Mouse (Mus musculus): ENCODE measurements around the gene Suv39h1. TPM values are rescaled to one million over a fixed set of nuclear protein-coding genes. Genes with fewer than 3 reads are reported as not detected.
"Not testable (repeated sequence)": the region's sequence is repeated elsewhere in the genome, so short reads cannot be mapped to it uniquely, and the experiment has no call there.

Suv39h1 gene
- total and polyA plus RNA-seq, 2 experiments: 3.5 to 4.3 TPM

- TF ChIP-seq POLR2A (IDR thresholded peaks at IDR 0.05; ENCODE audit: extremely low read depth, insufficient read depth, low read length) (no peak), CTCF (IDR thresholded peaks at IDR 0.05; ENCODE audit: low read depth, low read length) (no peak)
- DNase-seq (ENCODE audit: extremely low read depth, low read depth, low spot score): no peak
- Histone ChIP-seq H3K9ac (ENCODE audit: low read depth, low read length) (no peak overlapping the region), H3K4me3 (ENCODE audit: insufficient read depth, low read depth, low read length) (no peak overlapping the region), H3K79me2 (ENCODE audit: control insufficient read depth, insufficient read depth, low read length) (no peaks in the 10 kb centered on the region), H3K36me3 (ENCODE audit: control insufficient read depth, insufficient read depth, low read length) (no peaks in the 10 kb centered on the region), H3K27ac (replicated peaks; ENCODE audit: insufficient read depth, low read depth, low read length) (no peak overlapping the region), H3K27me3 (ENCODE audit: control insufficient read depth, insufficient read depth, low read length) (no peaks in the 10 kb centered on the region), H3K4me1 (ENCODE audit: control insufficient read depth, insufficient read depth, low read length) (peaks cover 1% of the 10 kb centered on the region; the same call in 1 of the 2 replicates)
- WGBS: 60% methylated on average over 3 of the region's 3 CpGs
Measured at GRCm38 (mm10) chrX:8101017-8101416, 26.5 kb upstream of the Suv39h1 start.

GRCm38 (mm10) chrX:8099435-8099834, 24.9 kb upstream of the Suv39h1 start:
- no peaks in the 10 kb centered on the region for H3K79me2 ChIP-seq (ENCODE audit: control insufficient read depth, insufficient read depth, low read length)
- no peak for DNase-seq (ENCODE audit: extremely low read depth, low read depth, low spot score)
- no peak overlapping the region for H3K9ac ChIP-seq (ENCODE audit: low read depth, low read length)
- H3K36me3 ChIP-seq (ENCODE audit: control insufficient read depth, insufficient read depth, low read length): no peaks in the 10 kb centered on the region
- no peak overlapping the region for H3K4me3 ChIP-seq (ENCODE audit: insufficient read depth, low read depth, low read length)
- 36% methylated on average over 4 of the region's 4 CpGs for WGBS
- H3K27me3 ChIP-seq (ENCODE audit: control insufficient read depth, insufficient read depth, low read length): no peaks in the 10 kb centered on the region
- peaks cover 4% of the 10 kb centered on the region; the same call in 1 of the 2 replicates for H3K4me1 ChIP-seq (ENCODE audit: control insufficient read depth, insufficient read depth, low read length)
- H3K27ac ChIP-seq (replicated peaks; ENCODE audit: insufficient read depth, low read depth, low read length): no peak overlapping the region
- TF ChIP-seq CTCF (IDR thresholded peaks at IDR 0.05; ENCODE audit: low read depth, low read length): no peak
- no peak for TF ChIP-seq POLR2A (IDR thresholded peaks at IDR 0.05; ENCODE audit: extremely low read depth, insufficient read depth, low read length)

- Histone ChIP-seq H3K4me1 (ENCODE audit: control insufficient read depth, insufficient read depth, low read length) (peaks cover 4% of the 10 kb centered on the region; the same call in 1 of the 2 replicates), H3K79me2 (ENCODE audit: control insufficient read depth, insufficient read depth, low read length) (no peaks in the 10 kb centered on the region), H3K27me3 (ENCODE audit: control insufficient read depth, insufficient read depth, low read length) (no peaks in the 10 kb centered on the region), H3K27ac (replicated peaks; ENCODE audit: insufficient read depth, low read depth, low read length) (peak overlapping the region; percentile 64), H3K9ac (ENCODE audit: low read depth, low read length) (peak overlapping the region; percentile 62; the same call in 1 of the 2 replicates), H3K4me3 (ENCODE audit: insufficient read depth, low read depth, low read length) (peak overlapping the region; percentile 29; the same call in 1 of the 2 replicates), H3K36me3 (ENCODE audit: control insufficient read depth, insufficient read depth, low read length) (no peaks in the 10 kb centered on the region)
- DNase-seq (ENCODE audit: extremely low read depth, low read depth, low spot score): peak; percentile 90
- WGBS: under 1% methylated on average over 19 of the region's 19 CpGs
- TF ChIP-seq POLR2A (IDR thresholded peaks at IDR 0.05; ENCODE audit: extremely low read depth, insufficient read depth, low read length) (no peak), CTCF (IDR thresholded peaks at IDR 0.05; ENCODE audit: low read depth, low read length) (no peak)
Measured at GRCm38 (mm10) chrX:8096787-8097242, 22.3 kb upstream of the Suv39h1 start.

- Histone ChIP-seq H3K4me3 (ENCODE audit: insufficient read depth, low read depth, low read length) (peak overlapping the region; percentile 51; the same call in 1 of the 2 replicates), H3K27ac (replicated peaks; ENCODE audit: insufficient read depth, low read depth, low read length) (peak overlapping the region; percentile 64), H3K9ac (ENCODE audit: low read depth, low read length) (peak overlapping the region; percentile 62; the same call in 1 of the 2 replicates)
- not testable (repeated sequence) for DNase-seq (ENCODE audit: extremely low read depth, low read depth, low spot score); H3K4me1 ChIP-seq (ENCODE audit: control insufficient read depth, insufficient read depth, low read length); H3K36me3 ChIP-seq (ENCODE audit: control insufficient read depth, insufficient read depth, low read length); H3K27me3 ChIP-seq (ENCODE audit: control insufficient read depth, insufficient read depth, low read length); H3K79me2 ChIP-seq (ENCODE audit: control insufficient read depth, insufficient read depth, low read length)
- WGBS: 2% methylated on average over 20 of the region's 48 CpGs
Measured at GRCm38 (mm10) chrX:8096068-8096786, 21.7 kb upstream of the Suv39h1 start.

- no peaks in the 10 kb centered on the region for H3K36me3 ChIP-seq (ENCODE audit: control insufficient read depth, insufficient read depth, low read length)
- H3K79me2 ChIP-seq (ENCODE audit: control insufficient read depth, insufficient read depth, low read length): no peaks in the 10 kb centered on the region
- peaks cover 4% of the 10 kb centered on the region; the same call in 1 of the 2 replicates for H3K4me1 ChIP-seq (ENCODE audit: control insufficient read depth, insufficient read depth, low read length)
- no peak overlapping the region for H3K9ac ChIP-seq (ENCODE audit: low read depth, low read length)
- no peak overlapping the region for H3K27ac ChIP-seq (replicated peaks; ENCODE audit: insufficient read depth, low read depth, low read length)
- H3K4me3 ChIP-seq (ENCODE audit: insufficient read depth, low read depth, low read length): no peak overlapping the region
- DNase-seq (ENCODE audit: extremely low read depth, low read depth, low spot score): no peak
- 67% methylated on average over 9 of the region's 10 CpGs for WGBS
- no peaks in the 10 kb centered on the region for H3K27me3 ChIP-seq (ENCODE audit: control insufficient read depth, insufficient read depth, low read length)
- no peak for TF ChIP-seq POLR2A (IDR thresholded peaks at IDR 0.05; ENCODE audit: extremely low read depth, insufficient read depth, low read length)
- TF ChIP-seq CTCF (IDR thresholded peaks at IDR 0.05; ENCODE audit: low read depth, low read length): no peak
Measured at GRCm38 (mm10) chrX:8095546-8095945, 21.0 kb upstream of the Suv39h1 start.

- H3K4me1 ChIP-seq (ENCODE audit: control insufficient read depth, insufficient read depth, low read length); DNase-seq (ENCODE audit: extremely low read depth, low read depth, low spot score); H3K27ac ChIP-seq (replicated peaks; ENCODE audit: insufficient read depth, low read depth, low read length); H3K27me3 ChIP-seq (ENCODE audit: control insufficient read depth, insufficient read depth, low read length); H3K79me2 ChIP-seq (ENCODE audit: control insufficient read depth, insufficient read depth, low read length); H3K9ac ChIP-seq (ENCODE audit: low read depth, low read length); H3K36me3 ChIP-seq (ENCODE audit: control insufficient read depth, insufficient read depth, low read length); H3K4me3 ChIP-seq (ENCODE audit: insufficient read depth, low read depth, low read length): not testable (repeated sequence)
- 93% methylated on average over 5 of the region's 5 CpGs for WGBS
Measured at GRCm38 (mm10) chrX:8090954-8091347, 16.4 kb upstream of the Suv39h1 start.
